Mouse (Mus musculus) urinary bladder, postnatal 36 days (tissue): ENCODE data around the gene Ptpn7.
"Not testable (repeated sequence)": the region's sequence is repeated elsewhere in the genome, so short reads cannot be mapped to it uniquely, and the experiment has no call there.

Experiments
- DNase-seq, 2 experiments: peaks; one replicate each; pipeline ENCODE4 v3.0.0; 2022; ENCODE audit warnings: low spot score in 2 of 2, mixed read lengths in 1 of 2

Ptpn7 gene

GRCm38 (mm10) chr1:135186427-135186826, 53.9 kb downstream of the Ptpn7 start:
- DNase-seq = no peak

GRCm38 (mm10) chr1:135187016-135187415, 54.5 kb downstream of the Ptpn7 start:
- DNase-seq = not testable (repeated sequence)

- no peak for DNase-seq
These were observed 55.7 kb downstream of the Ptpn7 start for GRCm38 (mm10) chr1:135188197-135188596.

GRCm38 (mm10) chr1:135189186-135189585, 56.7 kb downstream of the Ptpn7 start:
- no peak for DNase-seq

GRCm38 (mm10) chr1:135194335-135194734, 61.8 kb downstream of the Ptpn7 start:
- not testable (repeated sequence) for DNase-seq
